Mouse (Mus musculus) C2C12 (cell line): ENCODE data around the gene Pabpn1. TPM values are rescaled to one million over a fixed set of nuclear protein-coding genes. Genes with fewer than 3 reads are reported as not detected.

Source experiments
- H3K27me3 ChIP-seq: one replicate; pipeline ENCODE4 v1.6.1; 2011; ENCODE audit not compliant: control insufficient read depth, insufficient read depth, insufficient read length
- H3K36me3 ChIP-seq: one replicate; pipeline ENCODE4 v1.6.1; 2011; ENCODE audit not compliant: control insufficient read depth, insufficient read depth
- H3K4me3 ChIP-seq: one replicate; pipeline ENCODE4 v1.5.1; 2011; ENCODE audit warnings: mild to moderate bottlenecking, control low read depth; ENCODE audit not compliant: poor library complexity, insufficient read depth, severe bottlenecking
- H3K79me2 ChIP-seq: one replicate; pipeline ENCODE4 v1.6.1; 2011; ENCODE audit not compliant: control insufficient read depth, insufficient read depth
- H3K79me3 ChIP-seq: one replicate; pipeline ENCODE4 v1.6.1; 2011; ENCODE audit warnings: low read depth, control low read depth
- H3ac ChIP-seq: one replicate; pipeline ENCODE3; 2011; ENCODE audit warnings: low read depth; ENCODE audit not compliant: control insufficient read depth, insufficient read length
- CEBPB ChIP-seq: IDR thresholded peaks from one replicate; pipeline ENCODE4 v1.6.1; 2011; ENCODE audit warnings: low read depth, mild to moderate bottlenecking, control low read depth, moderate library complexity
- CTCF ChIP-seq: IDR thresholded peaks from one replicate; pipeline ENCODE4 v1.5.1; 2011; ENCODE audit not compliant: control insufficient read depth, insufficient read depth, insufficient read length
- FOSL1 ChIP-seq: IDR thresholded peaks from one replicate; pipeline ENCODE4 v1.8.0; 2011; ENCODE audit warnings: mild to moderate bottlenecking, low read length; ENCODE audit not compliant: poor library complexity, insufficient read depth, severe bottlenecking
- MAX ChIP-seq: IDR thresholded peaks from one replicate; pipeline ENCODE4 v1.6.1; 2011; ENCODE audit warnings: mild to moderate bottlenecking, control low read depth
- MYOD1 ChIP-seq: IDR thresholded peaks from one replicate; pipeline ENCODE4 v1.6.1; 2011; ENCODE audit warnings: low read depth; ENCODE audit not compliant: control insufficient read depth, insufficient read length
- MYOG ChIP-seq: IDR thresholded peaks from one replicate; pipeline ENCODE4 v1.6.1; 2011; ENCODE audit not compliant: control insufficient read depth, insufficient read length; ENCODE audit errors: extremely low read depth
- USF1 ChIP-seq: IDR thresholded peaks from one replicate; pipeline ENCODE4 v1.6.1; 2011; ENCODE audit warnings: low read depth, mild to moderate bottlenecking, control low read depth, moderate library complexity
- polyA plus RNA-seq: library from polyadenylated mRNA; unstranded; fragments of >200 nt; fragmentation: generic; extraction: Trizol; gene quantifications from one replicate; pipeline ENCODE4 v1.2.1, GENCODE M21; 2012; ENCODE audit warnings: missing spikeins

Pabpn1 gene
- polyA plus RNA-seq, 1 experiment, result 146 TPM

GRCm38 (mm10) chr14:54912886-54913285 is 20.6 kb downstream of the Pabpn1 start, which contains the start of gene Slc22a17:
Gene Slc22a17, minus strand, starts transcription at chr14:54913132.
- no peak within 1 kb of the TSS for H3K4me3 ChIP-seq
- peaks cover 42% of the 10 kb centered on the region for H3K27me3 ChIP-seq
- H3K79me3 ChIP-seq, result no peaks in the 10 kb centered on the region
- no peaks in the 10 kb centered on the region for H3K36me3 ChIP-seq
- TF ChIP-seq MYOG, result no peak
- TF ChIP-seq MAX, result no peak
- no peak for TF ChIP-seq CTCF
- H3ac ChIP-seq, result no peak within 1 kb of the TSS
- H3K79me2 ChIP-seq, result no peaks in the 10 kb centered on the region

DNA sequence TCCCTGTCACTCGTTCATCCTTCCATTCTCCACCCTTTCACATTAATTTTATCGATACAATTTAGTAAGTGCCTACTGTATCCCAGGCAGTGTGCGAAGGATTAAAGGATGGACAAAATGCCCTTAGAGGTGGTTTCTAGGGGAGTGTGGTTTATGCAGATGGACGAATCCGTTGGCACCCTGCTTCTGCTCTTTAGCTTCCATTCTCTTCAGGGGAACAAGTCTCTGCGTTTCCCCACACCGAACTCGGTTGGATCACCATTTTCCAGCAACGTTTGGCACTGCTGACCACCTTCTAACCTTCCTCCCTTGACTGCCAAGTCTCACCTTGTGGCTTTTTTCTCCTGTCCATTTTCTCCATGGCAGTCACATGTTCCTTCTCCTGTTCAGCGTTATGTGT is 21.0 kb downstream of the Pabpn1 start:
- Histone ChIP-seq H3K36me3 (no peaks in the 10 kb centered on the region), H3K79me2 (no peaks in the 10 kb centered on the region), H3K27me3 (peaks cover 42% of the 10 kb centered on the region), H3K79me3 (no peaks in the 10 kb centered on the region), H3ac (no peak overlapping the region), H3K4me3 (no peak overlapping the region)
- no peak for TF ChIP-seq CTCF
- no peak for TF ChIP-seq FOSL1
- TF ChIP-seq CEBPB, result no peak
- TF ChIP-seq MYOG, result no peak
- no peak for TF ChIP-seq MYOD1
- TF ChIP-seq MAX, result no peak
- TF ChIP-seq USF1, result no peak

DNA sequence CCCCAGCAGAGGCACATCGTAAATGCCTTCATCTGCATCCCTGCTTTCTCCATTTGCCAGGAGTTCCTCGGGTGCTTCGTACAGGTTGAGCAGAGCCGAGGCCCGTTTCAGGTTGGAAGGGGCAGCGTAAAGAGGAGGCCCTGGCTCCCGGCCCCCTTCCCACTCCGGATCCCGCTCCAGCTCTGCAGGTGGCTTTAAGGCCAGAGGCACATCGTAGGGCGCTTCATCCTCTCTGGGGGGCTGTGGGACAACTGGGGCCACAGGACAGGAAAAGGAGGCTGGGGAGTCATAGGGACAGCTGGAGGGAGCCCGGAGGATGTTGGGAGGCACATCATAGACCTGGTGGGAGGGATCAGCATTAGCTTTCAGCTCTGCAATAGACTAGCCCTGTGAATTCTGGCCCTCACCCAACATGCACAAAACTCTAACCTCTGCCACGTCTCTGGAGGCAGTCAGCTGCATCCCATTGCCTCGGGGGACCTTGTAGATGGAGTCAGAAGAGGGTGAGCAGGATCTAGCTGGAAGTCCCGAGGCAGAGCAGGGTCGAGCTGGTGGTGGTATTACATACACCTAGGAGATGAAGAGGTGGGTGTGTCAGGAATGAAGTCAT is 27.9 kb downstream of the Pabpn1 start:
- H3K79me3 ChIP-seq, result no peaks in the 10 kb centered on the region
- H3K36me3 ChIP-seq, result no peaks in the 10 kb centered on the region
- H3K4me3 ChIP-seq, result no peak overlapping the region
- peaks cover 26% of the 10 kb centered on the region for H3K27me3 ChIP-seq
- H3K79me2 ChIP-seq, result no peaks in the 10 kb centered on the region
- H3ac ChIP-seq, result no peak overlapping the region
- TF ChIP-seq MYOD1 (no peak), USF1 (no peak), FOSL1 (no peak), CTCF (no peak), MAX (no peak), MYOG (no peak), CEBPB (no peak)

- Histone ChIP-seq H3K4me3 (no peak overlapping the region), H3K36me3 (no peaks in the 10 kb centered on the region), H3ac (no peak overlapping the region)
These were observed 32.5 kb downstream of the Pabpn1 start for GRCm38 (mm10) chr14:54924641-54925348.

DNA sequence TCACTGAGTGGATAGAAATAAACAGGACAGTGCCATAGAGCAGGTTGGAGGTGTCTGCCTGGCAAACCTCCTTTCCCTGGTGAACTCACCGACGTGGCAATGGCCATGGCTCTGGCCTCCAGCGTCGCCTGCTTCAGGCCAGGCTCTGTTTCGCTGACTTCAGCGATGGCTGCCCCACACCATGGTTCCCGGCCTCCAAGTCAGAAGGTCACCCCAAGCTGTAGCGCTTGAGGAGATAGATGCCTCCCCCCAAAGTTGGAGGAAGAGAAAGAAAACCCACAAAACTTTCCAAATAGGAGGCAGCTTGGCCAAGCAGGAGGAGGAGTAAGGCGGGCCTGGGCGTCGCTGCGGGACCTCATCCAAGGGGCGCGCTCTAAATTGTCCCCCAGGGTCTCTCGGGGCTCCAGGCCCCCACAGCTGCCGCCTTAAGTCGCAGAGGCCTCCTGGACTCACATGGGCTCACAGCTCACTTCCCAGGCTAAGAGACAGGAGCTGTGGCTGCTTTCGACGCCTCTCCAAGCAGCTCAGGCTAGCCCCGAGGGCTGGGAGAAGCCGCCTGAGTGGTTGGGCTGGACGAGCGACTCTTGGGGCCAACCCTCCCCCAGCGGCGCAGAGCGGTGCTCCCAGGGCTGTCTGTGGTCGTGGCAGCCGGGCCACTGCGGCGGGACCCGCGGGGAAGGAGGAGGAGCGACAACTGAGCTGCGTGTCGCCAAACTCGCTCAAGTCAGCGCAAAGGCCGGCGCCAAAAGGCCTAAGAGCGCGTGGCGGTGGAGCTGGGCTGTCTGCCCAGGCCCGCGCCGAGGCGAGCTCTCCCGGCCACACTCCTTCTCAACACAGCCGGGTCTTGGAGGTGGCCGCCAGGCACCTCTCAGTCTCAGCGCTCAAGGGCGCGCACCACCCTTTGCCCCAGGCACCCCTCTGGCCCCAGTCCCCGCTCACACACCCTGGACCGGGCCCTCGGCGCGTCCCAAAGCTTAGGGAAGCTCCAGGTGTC is 33.3 kb downstream of the Pabpn1 start, which contains the start of gene Efs:
Gene Efs, minus strand, starts transcription at position 778 of the 994 bp plus-strand sequence.
- Histone ChIP-seq H3ac (no peak within 1 kb of the TSS), H3K79me2 (no peaks in the 10 kb centered on the region), H3K36me3 (no peaks in the 10 kb centered on the region), H3K27me3 (peaks cover 39% of the 10 kb centered on the region), H3K79me3 (no peaks in the 10 kb centered on the region), H3K4me3 (no peak within 1 kb of the TSS)
- TF ChIP-seq MYOG (no peak), FOSL1 (no peak), MAX (no peak), MYOD1 (no peak), CTCF (no peak), CEBPB (no peak), USF1 (no peak)

More at GRCm38 (mm10) chr14:54924641-54925348, 32.5 kb downstream of the Pabpn1 start:
- Histone ChIP-seq H3K79me3 (no peaks in the 10 kb centered on the region), H3K79me2 (no peaks in the 10 kb centered on the region), H3K27me3 (peaks cover 40% of the 10 kb centered on the region)
- no peak for TF ChIP-seq CEBPB
- TF ChIP-seq FOSL1, result no peak
- no peak for TF ChIP-seq USF1
- TF ChIP-seq MYOG, result no peak
- no peak for TF ChIP-seq MAX
- no peak for TF ChIP-seq CTCF
- no peak for TF ChIP-seq MYOD1
